Mouse (Mus musculus): ENCODE results near the gene Olfr700. TPM values are rescaled to one million over a fixed set of nuclear protein-coding genes. Genes with fewer than 3 reads are reported as not detected.

Gene Olfr700
- not detected for polyA plus RNA-seq (2012; fragmentation: generic; extraction: Trizol)
- long read RNA-seq, experiment 1 = 0 reads
- long read RNA-seq, experiment 2 = 0 reads

GRCm38 (mm10) chr7:106808734-106809133, at the start of gene Olfr700:
Olfr700 (minus strand) TSS chr7:106808834.
- Histone ChIP-seq H3K4me3 (ENCODE audit: insufficient read depth, poor library complexity, severe bottlenecking) (no peak within 1 kb of the TSS), H3ac (ENCODE audit: control insufficient read depth, insufficient read length, low read depth) (no peak within 1 kb of the TSS), H3K79me3 (ENCODE audit: low read depth) (no peaks in the 10 kb centered on the region), H3K27me3 (ENCODE audit: control insufficient read depth, insufficient read depth, insufficient read length) (no peaks in the 10 kb centered on the region), H3K36me3 (ENCODE audit: control insufficient read depth, insufficient read depth) (no peaks in the 10 kb centered on the region), H3K79me2 (ENCODE audit: control insufficient read depth, insufficient read depth) (no peaks in the 10 kb centered on the region)
- TF ChIP-seq USF1 (IDR thresholded peaks at IDR 0.05; ENCODE audit: low read depth) (no peak), CTCF (IDR thresholded peaks at IDR 0.05; ENCODE audit: control insufficient read depth, insufficient read depth, insufficient read length) (no peak), CEBPB (IDR thresholded peaks at IDR 0.05; ENCODE audit: low read depth) (no peak), MYOD1 (IDR thresholded peaks at IDR 0.05; ENCODE audit: control insufficient read depth, insufficient read length, low read depth) (no peak), MAX (IDR thresholded peaks at IDR 0.05) (no peak), MYOG (IDR thresholded peaks at IDR 0.05; ENCODE audit: control insufficient read depth, extremely low read depth, insufficient read length) (no peak), FOSL1 (IDR thresholded peaks at IDR 0.05; ENCODE audit: insufficient read depth, low read length, poor library complexity, severe bottlenecking) (no peak)

- no peaks in the 10 kb centered on the region for H3K27me3 ChIP-seq (ENCODE audit: control insufficient read depth, insufficient read depth, insufficient read length)
- H3ac ChIP-seq (ENCODE audit: control insufficient read depth, insufficient read length, low read depth) = no peak within 1 kb of the TSS
- no peak for TF ChIP-seq MYOD1 (IDR thresholded peaks at IDR 0.05; ENCODE audit: control insufficient read depth, insufficient read length, low read depth)
- TF ChIP-seq MAX (IDR thresholded peaks at IDR 0.05) = no peak
- TF ChIP-seq FOSL1 (IDR thresholded peaks at IDR 0.05; ENCODE audit: insufficient read depth, low read length, poor library complexity, severe bottlenecking) = no peak
- TF ChIP-seq MYOG (IDR thresholded peaks at IDR 0.05; ENCODE audit: control insufficient read depth, extremely low read depth, insufficient read length) = no peak
- no peak for TF ChIP-seq CTCF (IDR thresholded peaks at IDR 0.05; ENCODE audit: control insufficient read depth, insufficient read depth, insufficient read length)
- TF ChIP-seq CEBPB (IDR thresholded peaks at IDR 0.05; ENCODE audit: low read depth) = no peak
- TF ChIP-seq USF1 (IDR thresholded peaks at IDR 0.05; ENCODE audit: low read depth) = no peak
- H3K36me3 ChIP-seq (ENCODE audit: control insufficient read depth, insufficient read depth) = no peaks in the 10 kb centered on the region
- no peaks in the 10 kb centered on the region for H3K79me3 ChIP-seq (ENCODE audit: low read depth)
- no peaks in the 10 kb centered on the region for H3K79me2 ChIP-seq (ENCODE audit: control insufficient read depth, insufficient read depth)
- H3K4me3 ChIP-seq (ENCODE audit: insufficient read depth, poor library complexity, severe bottlenecking) = no peak within 1 kb of the TSS
These were observed 34.4 kb upstream of the Olfr700 start, which contains the start of gene Olfr703 for GRCm38 (mm10) chr7:106843060-106843459. Olfr703 (plus strand) TSS chr7:106843360.

GRCm38 (mm10) chr7:106833793-106834192, 25.2 kb upstream of the Olfr700 start, which contains the start of gene Olfr702:
Olfr702 (minus strand) TSS chr7:106833893.
- Histone ChIP-seq H3K27me3 (ENCODE audit: control insufficient read depth, insufficient read depth, insufficient read length) (no peaks in the 10 kb centered on the region), H3K4me3 (ENCODE audit: insufficient read depth, poor library complexity, severe bottlenecking) (no peak within 1 kb of the TSS), H3K79me2 (ENCODE audit: control insufficient read depth, insufficient read depth) (no peaks in the 10 kb centered on the region), H3K79me3 (ENCODE audit: low read depth) (no peaks in the 10 kb centered on the region), H3K36me3 (ENCODE audit: control insufficient read depth, insufficient read depth) (no peaks in the 10 kb centered on the region), H3ac (ENCODE audit: control insufficient read depth, insufficient read length, low read depth) (no peak within 1 kb of the TSS)
- TF ChIP-seq CEBPB (IDR thresholded peaks at IDR 0.05; ENCODE audit: low read depth) (no peak), MYOD1 (IDR thresholded peaks at IDR 0.05; ENCODE audit: control insufficient read depth, insufficient read length, low read depth) (no peak), FOSL1 (IDR thresholded peaks at IDR 0.05; ENCODE audit: insufficient read depth, low read length, poor library complexity, severe bottlenecking) (no peak), MAX (IDR thresholded peaks at IDR 0.05) (no peak)

GRCm38 (mm10) chr7:106818414-106818813, 9.8 kb upstream of the Olfr700 start:
- Histone ChIP-seq H3K27me3 (ENCODE audit: control insufficient read depth, insufficient read depth, insufficient read length) (no peaks in the 10 kb centered on the region), H3K79me2 (ENCODE audit: control insufficient read depth, insufficient read depth) (no peaks in the 10 kb centered on the region), H3K36me3 (ENCODE audit: control insufficient read depth, insufficient read depth) (no peaks in the 10 kb centered on the region), H3K79me3 (ENCODE audit: low read depth) (no peaks in the 10 kb centered on the region), H3ac (ENCODE audit: control insufficient read depth, insufficient read length, low read depth) (no peak overlapping the region), H3K4me3 (ENCODE audit: insufficient read depth, poor library complexity, severe bottlenecking) (no peak overlapping the region)
- TF ChIP-seq MAX (IDR thresholded peaks at IDR 0.05) (no peak), USF1 (IDR thresholded peaks at IDR 0.05; ENCODE audit: low read depth) (no peak), CTCF (IDR thresholded peaks at IDR 0.05; ENCODE audit: control insufficient read depth, insufficient read depth, insufficient read length) (no peak), FOSL1 (IDR thresholded peaks at IDR 0.05; ENCODE audit: insufficient read depth, low read length, poor library complexity, severe bottlenecking) (no peak), CEBPB (IDR thresholded peaks at IDR 0.05; ENCODE audit: low read depth) (no peak), MYOD1 (IDR thresholded peaks at IDR 0.05; ENCODE audit: control insufficient read depth, insufficient read length, low read depth) (no peak), MYOG (IDR thresholded peaks at IDR 0.05; ENCODE audit: control insufficient read depth, extremely low read depth, insufficient read length) (no peak)

DNA sequence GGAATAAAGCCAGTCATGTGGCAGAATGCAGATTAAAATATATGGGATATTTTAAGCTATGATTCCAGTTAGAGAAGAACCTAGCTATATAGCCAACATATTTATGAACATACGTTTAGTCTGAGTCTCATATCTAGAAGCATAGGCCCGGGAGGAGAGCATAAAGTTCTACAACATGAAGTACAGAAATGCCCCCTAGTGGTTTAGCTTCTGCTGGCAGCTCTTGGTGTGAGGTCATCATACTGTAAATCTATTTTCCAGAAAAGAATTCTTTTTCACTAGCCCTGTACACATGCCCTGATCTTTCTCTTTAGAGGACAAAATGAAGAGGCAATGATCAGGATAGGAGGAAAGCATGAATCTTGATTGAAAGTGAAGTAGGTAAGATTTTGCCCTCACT, 7.1 kb upstream of the Olfr700 start:
- Histone ChIP-seq H3K36me3 (ENCODE audit: control insufficient read depth, insufficient read depth) (no peaks in the 10 kb centered on the region), H3K4me3 (ENCODE audit: insufficient read depth, poor library complexity, severe bottlenecking) (no peak overlapping the region), H3K79me3 (ENCODE audit: low read depth) (no peaks in the 10 kb centered on the region), H3K79me2 (ENCODE audit: control insufficient read depth, insufficient read depth) (no peaks in the 10 kb centered on the region), H3K27me3 (ENCODE audit: control insufficient read depth, insufficient read depth, insufficient read length) (no peaks in the 10 kb centered on the region), H3ac (ENCODE audit: control insufficient read depth, insufficient read length, low read depth) (no peak overlapping the region)
- TF ChIP-seq MYOD1 (IDR thresholded peaks at IDR 0.05; ENCODE audit: control insufficient read depth, insufficient read length, low read depth) (no peak), CTCF (IDR thresholded peaks at IDR 0.05; ENCODE audit: control insufficient read depth, insufficient read depth, insufficient read length) (no peak), FOSL1 (IDR thresholded peaks at IDR 0.05; ENCODE audit: insufficient read depth, low read length, poor library complexity, severe bottlenecking) (no peak), MYOG (IDR thresholded peaks at IDR 0.05; ENCODE audit: control insufficient read depth, extremely low read depth, insufficient read length) (no peak), USF1 (IDR thresholded peaks at IDR 0.05; ENCODE audit: low read depth) (no peak), CEBPB (IDR thresholded peaks at IDR 0.05; ENCODE audit: low read depth) (no peak), MAX (IDR thresholded peaks at IDR 0.05) (no peak)

GRCm38 (mm10) chr7:106813829-106814228, 5.2 kb upstream of the Olfr700 start, which contains the start of gene Olfr701:
Olfr701 (plus strand) TSS chr7:106814129.
- TF ChIP-seq MAX (IDR thresholded peaks at IDR 0.05) = no peak
- no peak for TF ChIP-seq CEBPB (IDR thresholded peaks at IDR 0.05; ENCODE audit: low read depth)
- TF ChIP-seq MYOD1 (IDR thresholded peaks at IDR 0.05; ENCODE audit: control insufficient read depth, insufficient read length, low read depth) = no peak
- no peak for TF ChIP-seq FOSL1 (IDR thresholded peaks at IDR 0.05; ENCODE audit: insufficient read depth, low read length, poor library complexity, severe bottlenecking)
- TF ChIP-seq USF1 (IDR thresholded peaks at IDR 0.05; ENCODE audit: low read depth) = no peak
- TF ChIP-seq CTCF (IDR thresholded peaks at IDR 0.05; ENCODE audit: control insufficient read depth, insufficient read depth, insufficient read length) = no peak
- TF ChIP-seq MYOG (IDR thresholded peaks at IDR 0.05; ENCODE audit: control insufficient read depth, extremely low read depth, insufficient read length) = no peak
- Histone ChIP-seq H3K27me3 (ENCODE audit: control insufficient read depth, insufficient read depth, insufficient read length) (no peaks in the 10 kb centered on the region), H3K36me3 (ENCODE audit: control insufficient read depth, insufficient read depth) (no peaks in the 10 kb centered on the region), H3K4me3 (ENCODE audit: insufficient read depth, poor library complexity, severe bottlenecking) (no peak within 1 kb of the TSS), H3K79me2 (ENCODE audit: control insufficient read depth, insufficient read depth) (no peaks in the 10 kb centered on the region), H3ac (ENCODE audit: control insufficient read depth, insufficient read length, low read depth) (no peak within 1 kb of the TSS), H3K79me3 (ENCODE audit: low read depth) (no peaks in the 10 kb centered on the region)

Data from C2C12 (cell line).